Mouse (Mus musculus): ENCODE measurements around the gene Fam117a.

The Fam117a gene

GRCm38 (mm10) chr11:95358263-95358662, 21.4 kb downstream of the Fam117a start:
- in situ Hi-C loops (cut with MboI; ENCODE audit: low sequenced_read_pairs) = no loop called here

- in situ Hi-C loops (cut with MboI; ENCODE audit: low sequenced_read_pairs) = no loop called here
Observed at GRCm38 (mm10) chr11:95364388-95364787, 27.6 kb downstream of the Fam117a start.

GRCm38 (mm10) chr11:95365596-95365995, 28.8 kb downstream of the Fam117a start:
- in situ Hi-C loops (cut with MboI; ENCODE audit: low sequenced_read_pairs) = no loop called here

- in situ Hi-C loops (cut with MboI; ENCODE audit: low sequenced_read_pairs) = no loop called here
Observed at GRCm38 (mm10) chr11:95366280-95366897, 29.6 kb downstream of the Fam117a start.

- in situ Hi-C loops (cut with MboI; ENCODE audit: low sequenced_read_pairs) = no loop called here
Observed at GRCm38 (mm10) chr11:95367011-95367735, 30.4 kb downstream of the Fam117a start.

- in situ Hi-C loops (cut with MboI; ENCODE audit: low sequenced_read_pairs) = no loop called here
Observed at GRCm38 (mm10) chr11:95368231-95368823, 31.5 kb downstream of the Fam117a start.

GRCm38 (mm10) chr11:95368871-95369270, 32.1 kb downstream of the Fam117a start:
- in situ Hi-C loops (cut with MboI; ENCODE audit: low sequenced_read_pairs) = no loop called here

- in situ Hi-C loops (cut with MboI; ENCODE audit: low sequenced_read_pairs) = no loop called here
Observed at GRCm38 (mm10) chr11:95369964-95370890, 33.4 kb downstream of the Fam117a start.

- in situ Hi-C loops (cut with MboI; ENCODE audit: low sequenced_read_pairs) = no loop called here
Observed at GRCm38 (mm10) chr11:95371182-95371581, 34.4 kb downstream of the Fam117a start.

GRCm38 (mm10) chr11:95378926-95379325, 42.1 kb downstream of the Fam117a start:
- in situ Hi-C loops (cut with MboI; ENCODE audit: low sequenced_read_pairs) = no loop called here

GRCm38 (mm10) chr11:95379552-95379951, 42.7 kb downstream of the Fam117a start:
- in situ Hi-C loops (cut with MboI; ENCODE audit: low sequenced_read_pairs) = no loop called here

GRCm38 (mm10) chr11:95380711-95381110, 43.9 kb downstream of the Fam117a start:
- in situ Hi-C loops (cut with MboI; ENCODE audit: low sequenced_read_pairs) = no loop called here

GRCm38 (mm10) chr11:95381146-95381545, 44.3 kb downstream of the Fam117a start:
- in situ Hi-C loops (cut with MboI; ENCODE audit: low sequenced_read_pairs) = no loop called here

- in situ Hi-C loops (cut with MboI; ENCODE audit: low sequenced_read_pairs) = no loop called here
Observed at GRCm38 (mm10) chr11:95383331-95383986, 46.6 kb downstream of the Fam117a start.

GRCm38 (mm10) chr11:95384004-95384318, 47.1 kb downstream of the Fam117a start:
- in situ Hi-C loops (cut with MboI; ENCODE audit: low sequenced_read_pairs) = no loop called here

GRCm38 (mm10) chr11:95384319-95384972, 47.6 kb downstream of the Fam117a start, which contains the start of gene Slc35b1:
Gene Slc35b1 (plus strand): TSS chr11:95384692.
- in situ Hi-C loops (cut with MboI; ENCODE audit: low sequenced_read_pairs) = no loop called here

- in situ Hi-C loops (cut with MboI; ENCODE audit: low sequenced_read_pairs) = no loop called here
Observed at GRCm38 (mm10) chr11:95384973-95385320, 48.1 kb downstream of the Fam117a start.

GRCm38 (mm10) chr11:95387354-95387753, 50.5 kb downstream of the Fam117a start:
- in situ Hi-C loops (cut with MboI; ENCODE audit: low sequenced_read_pairs) = no loop called here

- in situ Hi-C loops (cut with MboI; ENCODE audit: low sequenced_read_pairs) = no loop called here
Observed at GRCm38 (mm10) chr11:95389006-95389405, 52.2 kb downstream of the Fam117a start.

- in situ Hi-C loops (cut with MboI; ENCODE audit: low sequenced_read_pairs) = no loop called here
Observed at GRCm38 (mm10) chr11:95390420-95390819, 53.6 kb downstream of the Fam117a start.
